Mouse (Mus musculus): ENCODE data around the gene P4hb. TPM values are rescaled to one million over a fixed set of nuclear protein-coding genes. Genes with fewer than 3 reads are reported as not detected.
"Not testable (repeated sequence)": the region's sequence is repeated elsewhere in the genome, so short reads cannot be mapped to it uniquely, and the experiment has no call there.

The P4hb gene
- polyA plus RNA-seq, 1 experiment, result 23.2 TPM

GRCm38 (mm10) chr11:120600716-120601115, 27.7 kb upstream of the P4hb start:
- H3K36me3 ChIP-seq (ENCODE audit: control insufficient read depth), result peaks cover 75% of the 10 kb centered on the region
- H3K4me3 ChIP-seq (replicated peaks), result no peak overlapping the region
- peaks cover 80% of the 10 kb centered on the region for H3K4me1 ChIP-seq (ENCODE audit: control insufficient read depth)
- no peaks in the 10 kb centered on the region for H3K9me3 ChIP-seq (ENCODE audit: control insufficient read depth, low read length)
- H3K27me3 ChIP-seq (ENCODE audit: control insufficient read depth), result no peaks in the 10 kb centered on the region
- TF ChIP-seq GATA1 (IDR thresholded peaks at IDR 0.05; ENCODE audit: low read length) (no peak), TAL1 (IDR thresholded peaks at IDR 0.05; ENCODE audit: low read length) (no peak)

DNA sequence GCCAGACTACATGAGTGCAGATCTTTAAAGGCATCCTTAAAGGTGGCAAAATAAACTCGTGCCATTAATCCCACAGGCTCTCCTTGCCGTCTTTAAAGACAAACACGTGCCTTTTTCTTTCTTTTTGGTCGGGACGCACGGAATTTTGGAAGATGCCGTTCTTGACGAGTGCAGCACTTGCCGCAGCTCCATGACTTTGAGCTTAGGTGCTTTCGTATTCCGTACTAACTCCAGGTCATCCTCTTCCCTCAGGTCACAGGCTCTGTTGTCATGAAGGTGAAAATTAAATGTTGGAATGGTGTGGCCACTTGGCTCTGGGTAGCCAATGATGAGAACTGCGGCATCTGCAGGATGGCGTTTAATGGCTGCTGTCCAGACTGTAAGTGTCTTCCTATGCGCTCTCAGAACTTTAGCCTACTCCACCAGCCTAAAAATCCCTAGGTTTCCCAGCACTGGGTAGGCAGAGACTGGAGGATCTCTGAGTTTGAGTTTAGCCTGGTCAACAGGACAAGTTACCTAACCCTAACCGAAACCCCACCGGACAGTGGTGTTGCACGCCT, 26.0 kb upstream of the P4hb start:
- Histone ChIP-seq H3K4me3 (replicated peaks) (peak overlapping the region; percentile 97), H3K4me1 (ENCODE audit: control insufficient read depth) (peaks cover 82% of the 10 kb centered on the region), H3K36me3 (ENCODE audit: control insufficient read depth) (peaks cover 75% of the 10 kb centered on the region), H3K9me3 (ENCODE audit: control insufficient read depth, low read length) (no peaks in the 10 kb centered on the region), H3K27me3 (ENCODE audit: control insufficient read depth) (no peaks in the 10 kb centered on the region)
- TF ChIP-seq TAL1 (IDR thresholded peaks at IDR 0.05; ENCODE audit: low read length) (no peak), GATA1 (IDR thresholded peaks at IDR 0.05; ENCODE audit: low read length) (no peak)

GRCm38 (mm10) chr11:120598283-120598989, 25.4 kb upstream of the P4hb start, which contains the start of the genes Alyref and Anapc11:
Gene Alyref (minus strand): TSS chr11:120598365.
Gene Anapc11 (plus strand): TSS chr11:120598421.
- H3K4me1 ChIP-seq (ENCODE audit: control insufficient read depth), result peaks cover 79% of the 10 kb centered on the region
- no peak for TF ChIP-seq TAL1 (IDR thresholded peaks at IDR 0.05; ENCODE audit: low read length)
- no peak for TF ChIP-seq GATA1 (IDR thresholded peaks at IDR 0.05; ENCODE audit: low read length)
- H3K36me3 ChIP-seq (ENCODE audit: control insufficient read depth), result peaks cover 76% of the 10 kb centered on the region
- peak within 1 kb of the TSS; percentile 97 for H3K4me3 ChIP-seq (replicated peaks)
- no peaks in the 10 kb centered on the region for H3K9me3 ChIP-seq (ENCODE audit: control insufficient read depth, low read length)
- H3K27me3 ChIP-seq (ENCODE audit: control insufficient read depth), result no peaks in the 10 kb centered on the region

- Histone ChIP-seq H3K9me3 (ENCODE audit: control insufficient read depth, low read length) (no peaks in the 10 kb centered on the region), H3K4me1 (ENCODE audit: control insufficient read depth) (peaks cover 73% of the 10 kb centered on the region), H3K27me3 (ENCODE audit: control insufficient read depth) (no peaks in the 10 kb centered on the region), H3K4me3 (replicated peaks) (peak overlapping the region; percentile 97), H3K36me3 (ENCODE audit: control insufficient read depth) (peaks cover 77% of the 10 kb centered on the region)
- TF ChIP-seq TAL1 (IDR thresholded peaks at IDR 0.05; ENCODE audit: low read length) (no peak), GATA1 (IDR thresholded peaks at IDR 0.05; ENCODE audit: low read length) (no peak)
Measured at GRCm38 (mm10) chr11:120597240-120598235, 24.5 kb upstream of the P4hb start.

GRCm38 (mm10) chr11:120588531-120588930, 15.5 kb upstream of the P4hb start:
- no peak for TF ChIP-seq TAL1 (IDR thresholded peaks at IDR 0.05; ENCODE audit: low read length)
- TF ChIP-seq GATA1 (IDR thresholded peaks at IDR 0.05; ENCODE audit: low read length), result no peak

DNA sequence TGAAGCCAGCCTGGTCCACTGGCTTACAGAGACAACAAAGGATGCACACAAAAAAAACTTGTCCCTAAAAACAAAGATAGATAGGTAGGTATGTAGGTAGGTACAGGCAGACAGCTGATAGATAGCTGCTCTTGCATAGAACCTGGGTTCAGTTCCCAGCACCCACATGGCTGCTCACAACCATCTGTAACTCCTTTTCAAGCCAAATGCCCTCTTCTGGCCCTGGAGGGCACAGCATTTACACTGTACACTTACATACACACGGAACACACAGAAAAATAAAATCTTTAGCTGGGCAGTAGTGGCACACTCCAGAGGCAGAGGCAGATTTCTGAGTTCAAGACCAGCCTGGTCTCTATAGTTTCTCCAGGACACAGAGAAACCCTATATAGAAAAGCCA, 10.9 kb upstream of the P4hb start:
- Histone ChIP-seq H3K9me3 (ENCODE audit: control insufficient read depth, low read length) (peaks cover 3% of the 10 kb centered on the region; the same call in 1 of the 2 replicates), H3K4me1 (ENCODE audit: control insufficient read depth) (peaks cover 40% of the 10 kb centered on the region), H3K4me3 (replicated peaks) (no peak overlapping the region), H3K27me3 (ENCODE audit: control insufficient read depth) (no peaks in the 10 kb centered on the region), H3K36me3 (ENCODE audit: control insufficient read depth) (peaks cover 64% of the 10 kb centered on the region)
- TF ChIP-seq GATA1 (IDR thresholded peaks at IDR 0.05; ENCODE audit: low read length) (no peak), TAL1 (IDR thresholded peaks at IDR 0.05; ENCODE audit: low read length) (no peak)

More at GRCm38 (mm10) chr11:120588531-120588930, 15.5 kb upstream of the P4hb start:
- H3K27me3 ChIP-seq (ENCODE audit: control insufficient read depth), result no peaks in the 10 kb centered on the region
- H3K4me3 ChIP-seq (replicated peaks), result no peak overlapping the region
- peaks cover 94% of the 10 kb centered on the region for H3K36me3 ChIP-seq (ENCODE audit: control insufficient read depth)
- peaks cover 30% of the 10 kb centered on the region for H3K4me1 ChIP-seq (ENCODE audit: control insufficient read depth)
- H3K9me3 ChIP-seq (ENCODE audit: control insufficient read depth, low read length), result peaks cover 3% of the 10 kb centered on the region; the same call in 1 of the 2 replicates

- peaks cover 45% of the 10 kb centered on the region for H3K4me1 ChIP-seq (ENCODE audit: control insufficient read depth)
- H3K36me3 ChIP-seq (ENCODE audit: control insufficient read depth), result peaks cover 64% of the 10 kb centered on the region
- H3K4me3 ChIP-seq (replicated peaks); H3K9me3 ChIP-seq (ENCODE audit: control insufficient read depth, low read length); H3K27me3 ChIP-seq (ENCODE audit: control insufficient read depth): not testable (repeated sequence)
Measured at GRCm38 (mm10) chr11:120582982-120583293, 9.9 kb upstream of the P4hb start.

GRCm38 (mm10) chr11:120582268-120582981, 9.4 kb upstream of the P4hb start:
- no peaks in the 10 kb centered on the region for H3K27me3 ChIP-seq (ENCODE audit: control insufficient read depth)
- peaks cover 3% of the 10 kb centered on the region; the same call in 1 of the 2 replicates for H3K9me3 ChIP-seq (ENCODE audit: control insufficient read depth, low read length)
- H3K4me3 ChIP-seq (replicated peaks), result peak overlapping the region; percentile 90
- H3K36me3 ChIP-seq (ENCODE audit: control insufficient read depth), result peaks cover 64% of the 10 kb centered on the region
- H3K4me1 ChIP-seq (ENCODE audit: control insufficient read depth), result peaks cover 46% of the 10 kb centered on the region
- TF ChIP-seq TAL1 (IDR thresholded peaks at IDR 0.05; ENCODE audit: low read length) (no peak), GATA1 (IDR thresholded peaks at IDR 0.05; ENCODE audit: low read length) (no peak)

Measured in erythroblast, embryonic 14.5 days (primary cell).